Mouse (Mus musculus) heart, adult 2 months (tissue): ENCODE results near the gene Inka2. TPM values are rescaled to one million over a fixed set of nuclear protein-coding genes. Genes with fewer than 3 reads are reported as not detected.

Source experiments
- DNase-seq, 2 experiments: peaks; one replicate each; pipeline ENCODE4 v3.0.0; 2021
- H3K27ac ChIP-seq: fragments of 200-600 bp; 2 replicates; pipeline ENCODE4 v1.8.1; 2022
- H3K27me3 ChIP-seq: fragments of 200-500 bp; 2 replicates; pipeline ENCODE4 v1.6.1; 2012; ENCODE audit warnings: mild to moderate bottlenecking, low read length, inconsistent platforms, mixed read lengths; ENCODE audit not compliant: control insufficient read depth, insufficient read depth
- H3K36me3 ChIP-seq: fragments of 200-500 bp; 2 replicates; pipeline ENCODE4 v1.6.1; 2012; ENCODE audit warnings: low read length, inconsistent platforms; ENCODE audit not compliant: control insufficient read depth, insufficient read depth
- H3K4me1 ChIP-seq: fragments of 200-500 bp; 2 replicates; pipeline ENCODE4 v1.6.1; 2011; ENCODE audit warnings: low read length; ENCODE audit not compliant: control insufficient read depth, insufficient read depth
- H3K4me3 ChIP-seq: fragments of 200-600 bp; 2 replicates; pipeline ENCODE4 v1.8.1; 2022
- H3K79me2 ChIP-seq: fragments of 200-500 bp; replicated peaks from 2 replicates; pipeline ENCODE4 v1.6.1; 2012; ENCODE audit warnings: mild to moderate bottlenecking, inconsistent platforms, low read length, moderate library complexity, mixed read lengths; ENCODE audit not compliant: control insufficient read depth, insufficient read depth
- H3K9ac ChIP-seq: fragments of 200-500 bp; 2 replicates; pipeline ENCODE4 v1.6.1; 2012; ENCODE audit warnings: low read depth, mild to moderate bottlenecking, control low read depth, inconsistent platforms, low read length, mixed read lengths
- CTCF ChIP-seq: fragments of 200-600 bp; IDR thresholded peaks from 2 replicates; pipeline ENCODE4 v1.8.1; 2022; ENCODE audit warnings: antibody characterized with exemption, mild to moderate bottlenecking, moderate library complexity
- EP300 ChIP-seq: fragments of 200-500 bp; IDR thresholded peaks from 2 replicates; pipeline ENCODE4 v1.6.1; 2011; ENCODE audit warnings: low read depth, low read length, control low read depth; ENCODE audit not compliant: insufficient read depth
- POLR2A ChIP-seq: fragments of 200-500 bp; IDR thresholded peaks from 2 replicates; pipeline ENCODE4 v1.6.1; 2011; ENCODE audit warnings: mild to moderate bottlenecking, low read depth, low read length, control low read depth; ENCODE audit not compliant: insufficient read depth
- WGBS: fragments of 180-500 bp; shearing (Covaris S2); methylation state at CpG from one replicate; pipeline ENCODE4 v1.1.7; 2018; 5-methylcytosine and 5-hydroxymethylcytosine counted together
- intact Hi-C: fragments of 180-260 bp; cut with DNase I; formaldehyde crosslinking; loops from one replicate; pipeline ENCODE4 v1.15.1; 2025
- polyA plus RNA-seq: library from polyadenylated mRNA; depleted of rRNA; stranded (reverse); fragments of >200 nt; gene quantifications from 2 replicates; pipeline ENCODE4 v1.2.3, GENCODE M21; 2012
- total RNA-seq, 2 experiments: library from RNA; stranded (reverse); gene quantifications; 2 replicates each; pipeline ENCODE4 v1.2.3; 2021

Inka2 gene
- total and polyA plus RNA-seq, 3 experiments: 11.5 to 16.2 (median 16.1) TPM

- Histone ChIP-seq H3K36me3 (no peaks in the 10 kb centered on the region), H3K9ac (no peak overlapping the region), H3K27ac (no peak overlapping the region), H3K4me1 (no peaks in the 10 kb centered on the region), H3K27me3 (no peaks in the 10 kb centered on the region), H3K79me2 (no peaks in the 10 kb centered on the region), H3K4me3 (no peak overlapping the region)
- no peak for TF ChIP-seq CTCF
- no peak for TF ChIP-seq POLR2A
- TF ChIP-seq EP300: no peak
- DNase-seq: no peak
- intact Hi-C loops: no loop called here
- 63% methylated on average over 4 of the region's 4 CpGs for WGBS
Observed at GRCm38 (mm10) chr3:105666996-105667523, 37.3 kb upstream of the Inka2 start.

GRCm38 (mm10) chr3:105668161-105668560 lies 36.2 kb upstream of the Inka2 start:
- no peaks in the 10 kb centered on the region for H3K79me2 ChIP-seq
- no peaks in the 10 kb centered on the region for H3K4me1 ChIP-seq
- TF ChIP-seq EP300: no peak
- no peak for TF ChIP-seq POLR2A
- no peak for TF ChIP-seq CTCF
- H3K27me3 ChIP-seq: no peaks in the 10 kb centered on the region
- H3K27ac ChIP-seq: no peak overlapping the region
- peak in 1 of 2 experiments; percentile 10 for DNase-seq
- no peak overlapping the region for H3K4me3 ChIP-seq
- intact Hi-C loops: no loop called here
- no peak overlapping the region for H3K9ac ChIP-seq
- H3K36me3 ChIP-seq: no peaks in the 10 kb centered on the region
- WGBS: 57% methylated on average over 9 of the region's 9 CpGs

- WGBS: 84% methylated on average over 3 of the region's 3 CpGs
- Histone ChIP-seq H3K27me3 (no peaks in the 10 kb centered on the region), H3K4me1 (no peaks in the 10 kb centered on the region), H3K36me3 (no peaks in the 10 kb centered on the region), H3K4me3 (no peak overlapping the region), H3K9ac (no peak overlapping the region), H3K27ac (no peak overlapping the region), H3K79me2 (no peaks in the 10 kb centered on the region)
- TF ChIP-seq CTCF: no peak
- TF ChIP-seq EP300: no peak
- no peak for TF ChIP-seq POLR2A
- intact Hi-C loops: loop anchor here (10.0 kb wide), 1 partner anchor 785 kb away; no protein-coding TSS in a partner anchor
- peak in 1 of 2 experiments; percentile 1 for DNase-seq
Observed at GRCm38 (mm10) chr3:105669776-105670175, 34.6 kb upstream of the Inka2 start.

GRCm38 (mm10) chr3:105670801-105671200 lies 33.6 kb upstream of the Inka2 start:
- intact Hi-C loops: loop anchor here (10.0 kb wide), 1 partner anchor 784 kb away; no protein-coding TSS in a partner anchor
- no peak overlapping the region for H3K27ac ChIP-seq
- H3K27me3 ChIP-seq: no peaks in the 10 kb centered on the region
- H3K79me2 ChIP-seq: no peaks in the 10 kb centered on the region
- TF ChIP-seq CTCF (no peak), POLR2A (no peak), EP300 (no peak)
- peak in 1 of 2 experiments; percentile 4 for DNase-seq
- H3K4me3 ChIP-seq: no peak overlapping the region
- no peak overlapping the region for H3K9ac ChIP-seq
- H3K36me3 ChIP-seq: no peaks in the 10 kb centered on the region
- H3K4me1 ChIP-seq: no peaks in the 10 kb centered on the region
- WGBS: 82% methylated on average over 1 of the region's 1 CpGs

GRCm38 (mm10) chr3:105674595-105675218 lies 29.7 kb upstream of the Inka2 start:
- peak; percentile 30 to 46 for DNase-seq
- H3K9ac ChIP-seq: no peak overlapping the region
- no peaks in the 10 kb centered on the region for H3K27me3 ChIP-seq
- no peaks in the 10 kb centered on the region; the same call in none of the 2 replicates for H3K36me3 ChIP-seq
- no peaks in the 10 kb centered on the region for H3K4me1 ChIP-seq
- no peak overlapping the region for H3K4me3 ChIP-seq
- TF ChIP-seq POLR2A: no peak
- no peak; the same call in 1 of the 2 replicates for TF ChIP-seq CTCF
- no peak for TF ChIP-seq EP300
- H3K79me2 ChIP-seq: no peaks in the 10 kb centered on the region
- 20% methylated on average over 7 of the region's 7 CpGs for whole genome bisulfite sequencing
- no peak overlapping the region for H3K27ac ChIP-seq
- intact Hi-C loops: loop anchor here (1.0 to 10.0 kb wide), 3 partner anchors 52 to 780 kb away; no protein-coding TSS in a partner anchor

- Histone ChIP-seq H3K36me3 (no peaks in the 10 kb centered on the region; the same call in none of the 2 replicates), H3K27me3 (no peaks in the 10 kb centered on the region), H3K27ac (no peak overlapping the region), H3K4me1 (no peaks in the 10 kb centered on the region), H3K4me3 (no peak overlapping the region), H3K9ac (no peak overlapping the region), H3K79me2 (no peaks in the 10 kb centered on the region)
- 33% methylated on average over 2 of the region's 2 CpGs for whole genome bisulfite sequencing
- intact Hi-C loops: loop anchor here (10.0 kb wide), 1 partner anchor 779 kb away; no protein-coding TSS in a partner anchor
- no peak for TF ChIP-seq EP300
- no peak for DNase-seq
Observed at GRCm38 (mm10) chr3:105675932-105676331, 28.5 kb upstream of the Inka2 start.
